Mouse (Mus musculus) liver, embryonic 18 days (tissue): Measurements from ENCODE around the gene Rhox2c. TPM values are rescaled to one million over a fixed set of nuclear protein-coding genes. Genes with fewer than 3 reads are reported as not detected.

Experiments
- polyA plus RNA-seq: library from polyadenylated mRNA; depleted of rRNA; stranded (reverse); fragments of >200 nt; gene quantifications from 2 replicates; pipeline ENCODE4 v1.2.3, GENCODE M21; 2012; rRNA removed

The Rhox2c gene
- polyA plus RNA-seq = not detected in 2 replicates

GRCm38 (mm10) chrX:37453380-37453779 lies at the start of gene Rhox2c:
Gene Rhox2c, plus strand, starts transcription at chrX:37453680.

GRCm38 (mm10) chrX:37411767-37412166 lies 41.7 kb upstream of the Rhox2c start, which contains the start of gene Rhox2b:
Gene Rhox2b, plus strand, starts transcription at chrX:37412067.

GRCm38 (mm10) chrX:37432194-37432593 lies 21.3 kb upstream of the Rhox2c start, which contains the start of gene Rhox4b:
Gene Rhox4b, plus strand, starts transcription at chrX:37432494.

GRCm38 (mm10) chrX:37458285-37458684 lies 4.8 kb downstream of the Rhox2c start, which contains the start of gene Rhox3c:
Gene Rhox3c, plus strand, starts transcription at chrX:37458585.

GRCm38 (mm10) chrX:37480037-37480436 lies 26.6 kb downstream of the Rhox2c start, which contains the start of gene Rhox4c:
Gene Rhox4c, plus strand, starts transcription at chrX:37480337.

GRCm38 (mm10) chrX:37514059-37514458 lies 60.6 kb downstream of the Rhox2c start, which contains the start of gene Rhox4d:
Gene Rhox4d, plus strand, starts transcription at chrX:37514359.

Other genes with a start within 250 kb of the Rhox2c start
- gene Gm9, start 242.6 kb upstream of the Rhox2c start, polyA plus RNA-seq = not detected in 2 replicates
- not detected in 2 replicates for gene Rhox1, start 231.4 kb upstream of the Rhox2c start, polyA plus RNA-seq
- gene Rhox2a, start 208.7 kb upstream of the Rhox2c start, polyA plus RNA-seq = not detected in 2 replicates
- not detected in 2 replicates for gene Rhox3a, start 203.8 kb upstream of the Rhox2c start, polyA plus RNA-seq
- not detected in 2 replicates for gene Rhox4a, start 188.3 kb upstream of the Rhox2c start, polyA plus RNA-seq
- gene Rhox3a2, start 73.7 kb upstream of the Rhox2c start, polyA plus RNA-seq = not detected in 2 replicates
- not detected in 2 replicates for gene Rhox4a2, start 62.8 kb upstream of the Rhox2c start, polyA plus RNA-seq
- not detected in 2 replicates for gene Rhox2b, start 41.6 kb upstream of the Rhox2c start, polyA plus RNA-seq
- not detected in 2 replicates for gene Rhox4b, start 21.2 kb upstream of the Rhox2c start, polyA plus RNA-seq
- not detected in 2 replicates for gene Rhox3c, start 4.9 kb downstream of the Rhox2c start, polyA plus RNA-seq
- not detected in 2 replicates for gene Rhox4c, start 26.7 kb downstream of the Rhox2c start, polyA plus RNA-seq
- gene Rhox2d, start 39.7 kb downstream of the Rhox2c start, polyA plus RNA-seq = not detected in 2 replicates
- gene Rhox4d, start 60.7 kb downstream of the Rhox2c start, polyA plus RNA-seq = not detected in 2 replicates
- not detected in 2 replicates for gene Rhox2e, start 76.8 kb downstream of the Rhox2c start, polyA plus RNA-seq
- not detected in 2 replicates for gene Rhox3e, start 88.3 kb downstream of the Rhox2c start, polyA plus RNA-seq
- gene Rhox4e, start 103.7 kb downstream of the Rhox2c start, polyA plus RNA-seq = not detected in 2 replicates
- gene Rhox2f, start 117.7 kb downstream of the Rhox2c start, polyA plus RNA-seq = not detected in 2 replicates
- gene Rhox3f, start 127.3 kb downstream of the Rhox2c start, polyA plus RNA-seq = not detected in 2 replicates
- gene Rhox4f, start 154.0 kb downstream of the Rhox2c start, polyA plus RNA-seq = not detected in 2 replicates
- not detected in 2 replicates for gene Rhox3g, start 174.9 kb downstream of the Rhox2c start, polyA plus RNA-seq
- not detected in 2 replicates for gene Rhox2g, start 189.8 kb downstream of the Rhox2c start, polyA plus RNA-seq
- not detected in 2 replicates for gene Rhox4g, start 197.6 kb downstream of the Rhox2c start, polyA plus RNA-seq
- not detected in 2 replicates for gene Rhox3h, start 215.1 kb downstream of the Rhox2c start, polyA plus RNA-seq
- not detected in 2 replicates for gene Rhox2h, start 219.6 kb downstream of the Rhox2c start, polyA plus RNA-seq